ENCODE assay signal across 8 mouse cellular contexts in genomic region chr11:8662706-8663429, GRCm38 (mm10). TPM values are rescaled to one million over a fixed set of nuclear protein-coding genes. Genes with fewer than 3 reads are reported as not detected.
A peak's percentile ranks its signal among the peaks of the same experiment; 100 is the strongest.
DNase-seq lines count a peak whose midpoint lies in the region; ATAC-seq and TF ChIP-seq lines count a peak whose summit lies in the region.

No protein-coding gene starts in this region.

- H3K9me3 ChIP-seq in heart, embryonic 14.5 days (ENCODE audit: control insufficient read depth, low read length), result no peaks in the 10 kb centered on the region
- no peaks in the 10 kb centered on the region for H3K9me3 ChIP-seq in limb, embryonic 15.5 days

- 59% methylated on average over 4 of the region's 4 CpGs for WGBS in heart, embryonic 14.5 days
- 21% methylated on average over 4 of the region's 4 CpGs for WGBS in limb, embryonic 15.5 days

- H3ac ChIP-seq in myocyte (ENCODE audit: control insufficient read depth, insufficient read length), result peak overlapping the region; percentile 72

- H3K4me1 ChIP-seq in heart, embryonic 14.5 days (ENCODE audit: control insufficient read depth in 2 of 2, insufficient read depth in 2 of 2, low read length in 2 of 2), result peaks cover 10 to 40% of the 10 kb centered on the region in 2 experiments
- peaks cover 63% of the 10 kb centered on the region for H3K4me1 ChIP-seq in limb, embryonic 15.5 days

- peaks cover 61% of the 10 kb centered on the region for H3K79me2 ChIP-seq in myocyte (ENCODE audit: control insufficient read depth, insufficient read depth)

- peak; percentile 35 for DNase-seq in thymus, postnatal 4 days
- no peak for DNase-seq in thymus, postnatal 10 days (ENCODE audit: low spot score in 2 of 2)
- DNase-seq in yolk sac, embryonic 10.5 days (ENCODE audit: low spot score), result no peak
- no peak for DNase-seq in left cerebral cortex, adult 9 months (ENCODE audit: low spot score in 2 of 2)
- DNase-seq in adrenal gland, adult 8-10 months, result no peak

- H3K9ac ChIP-seq in heart, embryonic 14.5 days (ENCODE audit: low read length), result peak overlapping the region; percentile 94
- no peak overlapping the region for H3K9ac ChIP-seq in limb, embryonic 15.5 days

- H3K36me3 ChIP-seq in heart, embryonic 14.5 days (ENCODE audit: control insufficient read depth, insufficient read depth, low read length), result peaks cover 6% of the 10 kb centered on the region; the same call in 1 of the 2 replicates
- H3K36me3 ChIP-seq in limb, embryonic 15.5 days, result no peaks in the 10 kb centered on the region
- no peaks in the 10 kb centered on the region for H3K36me3 ChIP-seq in myocyte (ENCODE audit: control insufficient read depth, insufficient read depth)

- H3K4me2 ChIP-seq in heart, embryonic 14.5 days (ENCODE audit: low read length), result peak overlapping the region; percentile 97
- H3K4me2 ChIP-seq in limb, embryonic 15.5 days, result peak overlapping the region; percentile 66
- H3K4me2 ChIP-seq in myocyte (ENCODE audit: low read depth), result peak overlapping the region; percentile 71

- ATAC-seq in heart, embryonic 14.5 days (ENCODE audit: insufficient number of reproducible peaks, insufficient read depth, low FRiP score, low read depth), result no peak
- no peak for ATAC-seq in limb, embryonic 15.5 days (ENCODE audit: insufficient number of reproducible peaks, low FRiP score, low TSS enrichment, low read depth)

- H3K4me3 ChIP-seq in heart, embryonic 14.5 days (ENCODE audit: control insufficient read depth in 1 of 2, insufficient read depth in 1 of 2, low read depth in 1 of 2, low read length in 2 of 2), result peak overlapping the region; percentile 33 to 94
- H3K4me3 ChIP-seq in limb, embryonic 15.5 days, result peak overlapping the region; percentile 79
- H3K4me3 ChIP-seq in myocyte, result peak overlapping the region; percentile 82

- peaks cover 13% of the 10 kb centered on the region for H3K27me3 ChIP-seq in heart, embryonic 14.5 days (ENCODE audit: control insufficient read depth, insufficient read depth, low read length)
- H3K27me3 ChIP-seq in limb, embryonic 15.5 days, result no peaks in the 10 kb centered on the region
- no peaks in the 10 kb centered on the region for H3K27me3 ChIP-seq in myocyte (ENCODE audit: control insufficient read depth, insufficient read depth, insufficient read length)

- peak overlapping the region in 1 of 2 experiments; percentile 82; a peak in 1 of 4 replicates for H3K27ac ChIP-seq in heart, embryonic 14.5 days (replicated peaks in 1 of 2; ENCODE audit: control insufficient read depth in 1 of 2, insufficient read depth in 1 of 2, low read depth in 2 of 2, low read length in 2 of 2)
- peak overlapping the region; percentile 94 for H3K27ac ChIP-seq in limb, embryonic 15.5 days

- TF ChIP-seq POLR2A in myocyte (IDR thresholded peaks at IDR 0.05; ENCODE audit: insufficient read length, low read depth), result no peak

TF ChIP-seq in myocyte, 11 proteins besides CTCF, POLR2A, EP300 and RAD21:
- no peak for TF ChIP-seq SRF (IDR thresholded peaks at IDR 0.05; ENCODE audit: control insufficient read depth, insufficient read length, low read depth)
- TF ChIP-seq E2F4 (IDR thresholded peaks at IDR 0.05; ENCODE audit: insufficient read depth), result no peak
- no peak for TF ChIP-seq MYOG (IDR thresholded peaks at IDR 0.05; ENCODE audit: control insufficient read depth in 1 of 3, insufficient read depth in 1 of 3, insufficient read length in 2 of 3, low read depth in 2 of 3)
- TF ChIP-seq CEBPB (IDR thresholded peaks at IDR 0.05; ENCODE audit: insufficient read depth, poor library complexity, severe bottlenecking), result no peak
- TF ChIP-seq REST (IDR thresholded peaks at IDR 0.05; ENCODE audit: insufficient read depth, insufficient read length), result no peak
- TF ChIP-seq POLR2AphosphoS2 (IDR thresholded peaks at IDR 0.05; ENCODE audit: insufficient read length, low read depth), result no peak
- no peak for TF ChIP-seq MAX (IDR thresholded peaks at IDR 0.05; ENCODE audit: low read depth)
- TF ChIP-seq TCF12 (IDR thresholded peaks at IDR 0.05; ENCODE audit: insufficient read depth, poor library complexity, severe bottlenecking), result no peak
- TF ChIP-seq USF1 (IDR thresholded peaks at IDR 0.05; ENCODE audit: low read depth), result no peak
- no peak for TF ChIP-seq MYOD1 (IDR thresholded peaks at IDR 0.05; ENCODE audit: control insufficient read depth in 1 of 3, insufficient read length in 2 of 3, low read depth in 2 of 3)
- TF ChIP-seq TCF3 (IDR thresholded peaks at IDR 0.05; ENCODE audit: insufficient read length, low read depth), result no peak
TF ChIP-seq in myocyte: peak in this region for 0.

RNA-seq across cellular contexts. Expression of gene Tns3, which starts 1.5 kb away (rescaled TPM):
- polyA plus RNA-seq in heart, embryonic 14.5 days (2014; fragmentation: Nextera tagmentation; extraction: Ambion mirVana), result 9.3 and 14.1 TPM in 2 replicates
- 26.8 and 31.6 TPM in 2 replicates for polyA plus RNA-seq in limb, embryonic 15.5 days (2015; fragmentation: Nextera tagmentation; extraction: Ambion mirVana)
- polyA plus RNA-seq in myocyte (2012; fragmentation: generic; extraction: Trizol), result 23.4 TPM
- 100 to 1,000 TPM in 1 of 4 experiments, 10 to 100 TPM in 3; 52.3 to 101 (median 81.1) TPM for total RNA-seq in adrenal gland, adult 8-10 months (2022)
